ENCODE assay signal across 8 mouse cellular contexts in genomic region chr5:33203691-33204242, GRCm38 (mm10). TPM values are rescaled to one million over a fixed set of nuclear protein-coding genes. Genes with fewer than 3 reads are reported as not detected.
A peak's percentile ranks its signal among the peaks of the same experiment; 100 is the strongest.
DNase-seq lines count a peak whose midpoint lies in the region; ATAC-seq and TF ChIP-seq lines count a peak whose summit lies in the region.

No protein-coding gene starts in this region.

- H3K27me3 ChIP-seq in intestine, postnatal 0 days (replicated peaks; ENCODE audit: control insufficient read depth, insufficient read depth, low read length) = no peaks in the 10 kb centered on the region
- no peaks in the 10 kb centered on the region for H3K27me3 ChIP-seq in limb, embryonic 10.5 days (ENCODE audit: low read depth, poor library complexity, severe bottlenecking)
- H3K27me3 ChIP-seq in midbrain, embryonic 13.5 days = no peaks in the 10 kb centered on the region
- no peaks in the 10 kb centered on the region for H3K27me3 ChIP-seq in small intestine, adult 2 months (ENCODE audit: control insufficient read depth, insufficient read depth, low read length)

- no peak overlapping the region for H3K9ac ChIP-seq in intestine, postnatal 0 days (ENCODE audit: low read depth, low read length)
- H3K9ac ChIP-seq in midbrain, embryonic 13.5 days (replicated peaks) = no peak overlapping the region

- peak overlapping the region; percentile 44 for H3K4me2 ChIP-seq in intestine, postnatal 0 days (replicated peaks; ENCODE audit: low read depth)
- no peak overlapping the region for H3K4me2 ChIP-seq in midbrain, embryonic 13.5 days (replicated peaks)

- WGBS in intestine, postnatal 0 days = 12% methylated on average over 9 of the region's 9 CpGs
- WGBS in limb, embryonic 10.5 days = 22% methylated on average over 9 of the region's 9 CpGs
- WGBS in midbrain, embryonic 13.5 days = 17% methylated on average over 9 of the region's 9 CpGs
- 11% methylated on average over 9 of the region's 9 CpGs for WGBS in small intestine, adult 2 months

- TF ChIP-seq POLR2A in small intestine, adult 2 months (IDR thresholded peaks at IDR 0.05; ENCODE audit: low read depth, low read length) = no peak

- no peaks in the 10 kb centered on the region for H3K4me1 ChIP-seq in intestine, postnatal 0 days (replicated peaks; ENCODE audit: control insufficient read depth, insufficient read depth, low read length)
- 0 out of 2 replicates have a peak, but pooled peaks cover 2% of the 10 kb centered on the region for H3K4me1 ChIP-seq in limb, embryonic 10.5 days
- H3K4me1 ChIP-seq in midbrain, embryonic 13.5 days (replicated peaks) = 0 out of 2 replicates have a peak, but pooled peaks cover 4% of the 10 kb centered on the region
- H3K4me1 ChIP-seq in small intestine, adult 2 months (ENCODE audit: control insufficient read depth, insufficient read depth, insufficient read length, low read length) = peaks cover 2% of the 10 kb centered on the region; the same call in 1 of the 2 replicates

- no peaks in the 10 kb centered on the region for H3K36me3 ChIP-seq in intestine, postnatal 0 days (ENCODE audit: control insufficient read depth, insufficient read depth)
- no peaks in the 10 kb centered on the region for H3K36me3 ChIP-seq in limb, embryonic 10.5 days
- H3K36me3 ChIP-seq in midbrain, embryonic 13.5 days = no peaks in the 10 kb centered on the region
- no peaks in the 10 kb centered on the region for H3K36me3 ChIP-seq in small intestine, adult 2 months (ENCODE audit: control insufficient read depth, insufficient read depth, low read length)

- no peak overlapping the region for H3K4me3 ChIP-seq in intestine, postnatal 0 days (ENCODE audit: low read depth, low read length)
- H3K4me3 ChIP-seq in limb, embryonic 10.5 days = no peak overlapping the region
- H3K4me3 ChIP-seq in midbrain, embryonic 13.5 days (replicated peaks) = no peak overlapping the region
- H3K4me3 ChIP-seq in small intestine, adult 2 months (ENCODE audit: low read depth, low read length) = no peak overlapping the region

- DNase-seq in 3134 (ENCODE audit: extremely low read depth, insufficient read length, low spot score) = peak; percentile 53
- DNase-seq in adrenal gland, postnatal 10 days = peak; percentile 88
- peak; percentile 87 for DNase-seq in embryo, embryonic 9.5 days (ENCODE audit: extremely low spot score)
- peak; percentile 70 to 83 for DNase-seq in gastrocnemius, postnatal 4 days (ENCODE audit: low spot score in 2 of 2)
- peak; percentile 80 for DNase-seq in limb, embryonic 10.5 days (ENCODE audit: low spot score)

- no peaks in the 10 kb centered on the region for H3K9me3 ChIP-seq in intestine, postnatal 0 days (ENCODE audit: control insufficient read depth)
- H3K9me3 ChIP-seq in limb, embryonic 10.5 days (replicated peaks) = no peaks in the 10 kb centered on the region
- H3K9me3 ChIP-seq in midbrain, embryonic 13.5 days = no peaks in the 10 kb centered on the region

- peak; percentile 99 for TF ChIP-seq CTCF in intestine, postnatal 0 days (IDR thresholded peaks at IDR 0.05; ENCODE audit: low read depth)
- peak; percentile 92; the same call in 1 of the 2 replicates for TF ChIP-seq CTCF in small intestine, adult 2 months (IDR thresholded peaks at IDR 0.05; ENCODE audit: extremely low read depth, insufficient read length, insufficient replicate concordance, low read depth, low read length)

- peak; percentile 65; the same call in 1 of the 2 replicates for ATAC-seq in intestine, postnatal 0 days
- peak; percentile 55; the same call in 1 of the 2 replicates for ATAC-seq in midbrain, embryonic 13.5 days

- H3K27ac ChIP-seq in intestine, postnatal 0 days (ENCODE audit: low read depth, low read length) = no peak overlapping the region
- no peak overlapping the region for H3K27ac ChIP-seq in limb, embryonic 10.5 days
- H3K27ac ChIP-seq in midbrain, embryonic 13.5 days = no peak overlapping the region
- no peak overlapping the region for H3K27ac ChIP-seq in small intestine, adult 2 months (ENCODE audit: insufficient read depth, low read depth, low read length)

RNA-seq across cellular contexts. Expression of gene Spon2, which starts 14.5 kb away (rescaled TPM):
- 1 to 10 TPM; 7.8 to 8.5 TPM for total RNA-seq in adrenal gland, postnatal 10 days (2021)
- total RNA-seq in gastrocnemius, postnatal 4 days (2021) = 10 to 100 TPM; 40.1 to 52.1 TPM
- polyA plus RNA-seq in intestine, postnatal 0 days (2015; fragmentation: Nextera tagmentation; extraction: Ambion mirVana) = 43.0 and 45.4 TPM in 2 replicates
- polyA plus RNA-seq in limb, embryonic 10.5 days (2016; fragmentation: Nextera tagmentation; extraction: Ambion mirVana) = 2.8 TPM in 2 replicates
- polyA plus RNA-seq in midbrain, embryonic 13.5 days (2015; fragmentation: Nextera tagmentation; extraction: Ambion mirVana) = 1.1 and 1.9 TPM in 2 replicates
- 26.6 and 36.3 TPM in 2 replicates for polyA plus RNA-seq in small intestine, adult 2 months (2012; rRNA removed)
